11 mouse cellular contexts compared by ENCODE assay signal in the genomic region with DNA sequence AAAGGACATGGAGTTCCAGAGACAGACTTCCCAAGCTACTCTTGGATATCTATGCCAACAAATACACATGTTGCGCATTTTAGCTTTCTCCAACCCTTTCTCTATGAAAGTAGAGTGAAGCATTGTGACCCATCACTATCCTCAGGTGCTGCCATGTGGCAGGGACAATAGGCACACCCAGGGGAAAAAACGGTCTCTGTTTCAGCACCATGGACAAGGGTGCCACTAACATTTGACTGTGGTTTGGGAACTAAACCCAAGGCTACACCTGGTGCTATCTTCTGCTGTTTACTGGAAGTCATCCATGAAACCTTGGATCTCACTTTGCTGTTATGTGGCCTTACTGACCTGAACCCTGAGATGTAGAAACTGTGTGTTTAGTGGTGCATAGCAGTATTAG.
DNase-seq lines count a peak whose midpoint lies in the region; ATAC-seq and TF ChIP-seq lines count a peak whose summit lies in the region.
"Had no signal": no experiment of that assay in that cellular context is flagged by ENCODE, and none has a peak within 500 bp of the region (broad histone marks: within the 10 kb centered on the region; RNA-seq: fewer than 3 reads in every experiment).

No protein-coding gene starts in this region.

- no peaks in the 10 kb centered on the region for H3K36me3 ChIP-seq in heart, adult 2 months (ENCODE audit: control insufficient read depth, insufficient read depth, low read length)
- H3K36me3 ChIP-seq: forebrain, embryonic 15.5 days; neural tube, embryonic 12.5 days had no signal

- H3K79me2 ChIP-seq in heart, adult 2 months (replicated peaks; ENCODE audit: control insufficient read depth, insufficient read depth, low read length), result no peaks in the 10 kb centered on the region

- DNase-seq in heart, postnatal 10 days, result peak; percentile 15 to 32
- no peak for DNase-seq in heart, adult 2 months
- DNase-seq in 3T3-L1 (ENCODE audit: low read depth, low spot score) (peak; percentile 54), R1 (ENCODE audit: low read depth, low spot score) (peak; percentile 51)
- DNase-seq in induced T-regulatory cell, adult 2 months (ENCODE audit: low read depth), result peak; percentile 72
- DNase-seq in spleen, postnatal 36 days (ENCODE audit: low spot score in 2 of 2), result no peak
- no peak for DNase-seq in layer of hippocampus, adult 8-10 months (ENCODE audit: low spot score in 2 of 2)
- DNase-seq: cerebellum, adult 11 months had no signal

- H3K9ac ChIP-seq in heart, adult 2 months (ENCODE audit: low read depth, low read length), result no peak overlapping the region
- H3K9ac ChIP-seq: forebrain, embryonic 15.5 days; neural tube, embryonic 12.5 days had no signal

- H3K4me3 ChIP-seq in heart, adult 2 months, result no peak overlapping the region
- H3K4me3 ChIP-seq: forebrain, embryonic 15.5 days; neural tube, embryonic 12.5 days had no signal

- H3K27me3 ChIP-seq in heart, adult 2 months (ENCODE audit: control insufficient read depth, insufficient read depth, low read length), result no peaks in the 10 kb centered on the region
- H3K27me3 ChIP-seq: forebrain, embryonic 15.5 days; neural tube, embryonic 12.5 days had no signal

- H3K4me1 ChIP-seq in heart, adult 2 months (ENCODE audit: control insufficient read depth, insufficient read depth, low read length), result no peaks in the 10 kb centered on the region
- H3K4me1 ChIP-seq: neural tube, embryonic 12.5 days had no signal

- 31% methylated on average over 2 of the region's 2 CpGs for WGBS in heart, adult 2 months

- intact Hi-C loops in heart, postnatal 10 days (cut with DNase I), result no loop called here
- intact Hi-C loops in heart, adult 2 months (cut with DNase I), result no loop called here

- H3K27ac ChIP-seq in heart, adult 2 months, result no peak overlapping the region
- H3K27ac ChIP-seq: forebrain, embryonic 15.5 days; neural tube, embryonic 12.5 days had no signal

- TF ChIP-seq EP300 in heart, adult 2 months (IDR thresholded peaks at IDR 0.05; ENCODE audit: insufficient read depth, low read depth, low read length), result no peak

- no peak for TF ChIP-seq POLR2A in heart, adult 2 months (IDR thresholded peaks at IDR 0.05; ENCODE audit: insufficient read depth, low read depth, low read length)

- ATAC-seq in erythroblast, adult 5-6 weeks (replicated peaks; ENCODE audit: low FRiP score, poor library complexity, severe bottlenecking), result no peak
- ATAC-seq: forebrain, embryonic 15.5 days had no signal

- TF ChIP-seq CTCF in heart, adult 2 months (IDR thresholded peaks at IDR 0.05), result no peak

Comparison
In these comparisons a context has a peak if more than half of its experiments do, and no peak if none do; other contexts are left out.
1. DNase-seq: peak in heart, postnatal 10 days (2 of 2), 3T3-L1 (single experiment), R1 (single experiment) and induced T-regulatory cell, adult 2 months (single experiment); none in heart, adult 2 months (0 of 2), spleen, postnatal 36 days (0 of 2) and layer of hippocampus, adult 8-10 months (0 of 2).